In the genomic region with DNA sequence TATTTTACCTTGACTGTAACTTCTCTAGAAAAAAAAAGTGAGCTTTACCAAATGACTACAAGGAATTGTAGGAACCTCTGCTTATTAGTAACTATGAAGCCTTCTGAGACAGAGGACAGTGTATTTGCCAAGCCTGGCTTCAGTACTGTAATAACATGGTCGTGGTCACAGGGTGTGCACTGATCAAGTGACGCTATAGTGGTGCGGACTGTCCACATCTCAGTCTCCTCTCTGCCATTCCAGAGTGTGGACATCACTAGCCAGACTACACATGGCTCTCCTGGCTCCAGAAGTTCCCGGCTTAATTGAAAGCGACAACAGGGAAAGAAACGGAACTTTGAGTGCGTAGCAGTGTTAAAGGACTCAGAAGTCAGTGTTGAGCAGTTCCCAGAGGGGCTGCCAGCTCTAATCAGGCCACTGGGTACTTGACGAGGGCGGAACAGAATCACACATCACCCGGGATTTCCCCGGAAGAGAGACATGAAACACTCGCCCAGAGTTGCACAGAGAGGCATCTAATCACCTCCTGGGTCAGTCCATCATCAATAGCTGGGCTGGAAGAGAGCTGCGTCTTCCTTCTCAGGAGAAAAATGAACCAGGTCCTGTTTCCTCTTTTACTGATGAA, we compare ENCODE assay signal across 17 mouse cellular contexts.
A peak's percentile ranks its signal among the peaks of the same experiment; 100 is the strongest.
DNase-seq lines count a peak whose midpoint lies in the region; ATAC-seq and TF ChIP-seq lines count a peak whose summit lies in the region.
"Had no signal": no experiment of that assay in that cellular context is flagged by ENCODE, and none has a peak within 500 bp of the region (broad histone marks: within the 10 kb centered on the region; RNA-seq: fewer than 3 reads in every experiment).

No protein-coding gene starts in this region.

- H3K27ac ChIP-seq in gastrocnemius, adult 2 months, result peak overlapping the region; percentile 24
- no peak overlapping the region for H3K27ac ChIP-seq in heart, embryonic 12.5 days (ENCODE audit: poor library complexity, severe bottlenecking)
- H3K27ac ChIP-seq in limb, embryonic 13.5 days, result no peak overlapping the region
- no peak overlapping the region for H3K27ac ChIP-seq in liver, embryonic 12.5 days
- no peak overlapping the region for H3K27ac ChIP-seq in neural tube, embryonic 15.5 days (replicated peaks)
- H3K27ac ChIP-seq: forebrain, embryonic 12.5 days; hindbrain, embryonic 15.5 days; liver, embryonic 15.5 days; macrophage had no signal

- no peaks in the 10 kb centered on the region for H3K36me3 ChIP-seq in heart, embryonic 12.5 days
- H3K36me3 ChIP-seq in limb, embryonic 13.5 days, result no peaks in the 10 kb centered on the region
- no peaks in the 10 kb centered on the region for H3K36me3 ChIP-seq in liver, embryonic 12.5 days
- H3K36me3 ChIP-seq in neural tube, embryonic 15.5 days, result no peaks in the 10 kb centered on the region
- H3K36me3 ChIP-seq: forebrain, embryonic 12.5 days; hindbrain, embryonic 15.5 days; liver, embryonic 15.5 days had no signal

- H3K27me3 ChIP-seq in heart, embryonic 12.5 days (replicated peaks), result no peaks in the 10 kb centered on the region
- 0 out of 2 replicates have a peak, but pooled peaks cover 5% of the 10 kb centered on the region for H3K27me3 ChIP-seq in limb, embryonic 13.5 days
- no peaks in the 10 kb centered on the region for H3K27me3 ChIP-seq in liver, embryonic 12.5 days (replicated peaks)
- H3K27me3 ChIP-seq in neural tube, embryonic 15.5 days (replicated peaks), result no peaks in the 10 kb centered on the region
- H3K27me3 ChIP-seq: forebrain, embryonic 12.5 days; hindbrain, embryonic 15.5 days; liver, embryonic 15.5 days had no signal

- intact Hi-C loops in gastrocnemius, adult 2 months (cut with DNase I), result no loop called here

- peaks cover 39% of the 10 kb centered on the region for H3K4me1 ChIP-seq in heart, embryonic 12.5 days (replicated peaks)
- H3K4me1 ChIP-seq in limb, embryonic 13.5 days, result peaks cover 54% of the 10 kb centered on the region
- peaks cover 11% of the 10 kb centered on the region for H3K4me1 ChIP-seq in liver, embryonic 12.5 days
- peaks cover 36% of the 10 kb centered on the region for H3K4me1 ChIP-seq in neural tube, embryonic 15.5 days
- H3K4me1 ChIP-seq: liver, embryonic 15.5 days had no signal

- ATAC-seq in heart, embryonic 12.5 days (ENCODE audit: insufficient number of reproducible peaks, low FRiP score), result no peak; the same call in 1 of the 2 replicates
- no peak for ATAC-seq in limb, embryonic 13.5 days (ENCODE audit: low FRiP score, low read depth)
- no peak for ATAC-seq in liver, embryonic 12.5 days
- no peak for ATAC-seq in neural tube, embryonic 15.5 days (ENCODE audit: low FRiP score)

- no peak for DNase-seq in gastrocnemius, adult 2 months
- DNase-seq in gastrocnemius, postnatal 4 days (ENCODE audit: low spot score in 2 of 2), result no peak
- DNase-seq in skeletal muscle tissue, adult 2 months (ENCODE audit: low read depth, low spot score), result peak; percentile 27
- DNase-seq in embryo, embryonic 11 days, result no peak
- DNase-seq: adrenal gland, postnatal 36 days; cerebellum, adult 11-12 months; gastrocnemius, postnatal 14 days; kidney, adult 9 months had no signal

- no peak overlapping the region for H3K9ac ChIP-seq in heart, embryonic 12.5 days
- no peak overlapping the region for H3K9ac ChIP-seq in limb, embryonic 13.5 days
- H3K9ac ChIP-seq in liver, embryonic 12.5 days, result no peak overlapping the region
- H3K9ac ChIP-seq in neural tube, embryonic 15.5 days (replicated peaks), result no peak overlapping the region
- H3K9ac ChIP-seq: forebrain, embryonic 12.5 days; hindbrain, embryonic 15.5 days; liver, embryonic 15.5 days had no signal

- 22% methylated on average over 13 of the region's 13 CpGs for WGBS in heart, embryonic 12.5 days
- 37% methylated on average over 13 of the region's 13 CpGs for WGBS in limb, embryonic 13.5 days
- WGBS in liver, embryonic 12.5 days (ENCODE audit: insufficient replicate concordance), result 66% methylated on average over 13 of the region's 13 CpGs
- WGBS in neural tube, embryonic 15.5 days, result 77% methylated on average over 13 of the region's 13 CpGs

- H3K4me3 ChIP-seq in gastrocnemius, adult 2 months, result peak overlapping the region; percentile 25; the same call in 1 of the 2 replicates
- H3K4me3 ChIP-seq in heart, embryonic 12.5 days, result no peak overlapping the region
- H3K4me3 ChIP-seq in limb, embryonic 13.5 days, result no peak overlapping the region
- no peak overlapping the region for H3K4me3 ChIP-seq in liver, embryonic 12.5 days
- H3K4me3 ChIP-seq in neural tube, embryonic 15.5 days (replicated peaks), result no peak overlapping the region
- H3K4me3 ChIP-seq: forebrain, embryonic 12.5 days; hindbrain, embryonic 15.5 days; liver, embryonic 15.5 days; myocyte had no signal

- no peaks in the 10 kb centered on the region for H3K9me3 ChIP-seq in heart, embryonic 12.5 days (replicated peaks)
- no peaks in the 10 kb centered on the region for H3K9me3 ChIP-seq in limb, embryonic 13.5 days
- no peaks in the 10 kb centered on the region for H3K9me3 ChIP-seq in liver, embryonic 12.5 days (replicated peaks)
- H3K9me3 ChIP-seq in neural tube, embryonic 15.5 days (replicated peaks), result no peaks in the 10 kb centered on the region
- H3K9me3 ChIP-seq: forebrain, embryonic 12.5 days; hindbrain, embryonic 15.5 days; liver, embryonic 15.5 days had no signal

- TF ChIP-seq CTCF in gastrocnemius, adult 2 months (IDR thresholded peaks at IDR 0.05), result no peak

- peak overlapping the region; percentile 34 for H3K4me2 ChIP-seq in heart, embryonic 12.5 days
- 0 out of 2 replicates have a peak overlapping the region, but pooled peaks have one; percentile 2 for H3K4me2 ChIP-seq in limb, embryonic 13.5 days (replicated peaks)
- H3K4me2 ChIP-seq in liver, embryonic 12.5 days, result no peak overlapping the region
- no peak overlapping the region for H3K4me2 ChIP-seq in neural tube, embryonic 15.5 days
- H3K4me2 ChIP-seq: forebrain, embryonic 12.5 days; hindbrain, embryonic 15.5 days; liver, embryonic 15.5 days had no signal

Comparison
In these comparisons a context has a peak if more than half of its experiments do, and no peak if none do; other contexts are left out.
1. H3K4me2 ChIP-seq: peak in heart, embryonic 12.5 days (single experiment) and limb, embryonic 13.5 days (single experiment); none in liver, embryonic 12.5 days (single experiment) and neural tube, embryonic 15.5 days (single experiment).